Mouse (Mus musculus): ENCODE measurements around the gene Atp6v1d.

The Atp6v1d gene

GRCm38 (mm10) chr12:78790791-78791190, 70.6 kb downstream of the Atp6v1d start:
- DNase-seq (ENCODE audit: low read depth): no peak

All from induced T-regulatory cell, adult 2 months (primary cell).